Mouse (Mus musculus): Measurements from ENCODE around the gene Slc43a3. TPM values are rescaled to one million over a fixed set of nuclear protein-coding genes. Genes with fewer than 3 reads are reported as not detected.

Gene Slc43a3
- total RNA-seq, 2 experiments from 2014 or later = 22.4 to 43.2 TPM

- intact Hi-C loops (cut with DNase I; ENCODE audit: low total_unique reads) = no loop called here
- DNase-seq = no peak
Observed at GRCm38 (mm10) chr2:84933992-84934648, 2.3 kb upstream of the Slc43a3 start.

GRCm38 (mm10) chr2:84934649-84935007, 1.8 kb upstream of the Slc43a3 start:
- intact Hi-C loops (cut with DNase I; ENCODE audit: low total_unique reads) = no loop called here
- DNase-seq = no peak

GRCm38 (mm10) chr2:84935065-84935464, 1.3 kb upstream of the Slc43a3 start:
- no peak for DNase-seq
- intact Hi-C loops (cut with DNase I; ENCODE audit: low total_unique reads) = no loop called here

DNA sequence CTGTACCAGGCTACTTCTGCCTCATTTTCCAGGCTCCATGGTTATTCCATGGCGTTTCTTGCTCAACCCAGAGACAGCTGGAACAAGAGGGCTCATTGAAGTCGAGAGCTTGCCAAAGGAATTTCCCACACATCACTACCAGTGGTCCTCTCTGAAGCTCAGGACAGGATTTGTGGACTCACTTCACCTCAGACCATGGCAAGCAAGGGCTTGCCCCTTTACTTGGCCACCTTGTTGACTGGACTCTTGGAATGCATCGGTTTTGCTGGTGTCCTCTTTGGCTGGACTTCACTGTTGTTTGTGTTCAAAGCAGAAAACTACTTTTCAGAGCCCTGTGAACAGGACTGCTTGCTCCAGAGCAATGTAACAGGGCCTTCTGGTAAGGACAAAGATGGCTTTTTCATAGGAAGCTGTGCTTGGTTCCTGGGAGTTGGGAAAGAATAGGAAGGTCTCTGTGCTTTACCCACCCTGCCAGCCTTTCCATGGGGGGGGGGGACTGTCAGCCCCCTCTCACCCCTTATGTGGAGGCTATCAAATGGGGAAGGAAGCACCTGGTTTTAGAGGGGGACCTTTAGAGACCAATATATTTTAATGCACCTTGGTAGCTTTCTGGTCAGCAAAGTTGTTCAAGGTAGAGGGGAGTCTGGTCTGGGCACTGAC, 1.2 kb downstream of the Slc43a3 start:
- no peak for DNase-seq
- intact Hi-C loops (cut with DNase I; ENCODE audit: low total_unique reads) = no loop called here

- no peak for DNase-seq
- intact Hi-C loops (cut with DNase I; ENCODE audit: low total_unique reads) = no loop called here
Observed at GRCm38 (mm10) chr2:84938249-84938946, 2.0 kb downstream of the Slc43a3 start.

DNA sequence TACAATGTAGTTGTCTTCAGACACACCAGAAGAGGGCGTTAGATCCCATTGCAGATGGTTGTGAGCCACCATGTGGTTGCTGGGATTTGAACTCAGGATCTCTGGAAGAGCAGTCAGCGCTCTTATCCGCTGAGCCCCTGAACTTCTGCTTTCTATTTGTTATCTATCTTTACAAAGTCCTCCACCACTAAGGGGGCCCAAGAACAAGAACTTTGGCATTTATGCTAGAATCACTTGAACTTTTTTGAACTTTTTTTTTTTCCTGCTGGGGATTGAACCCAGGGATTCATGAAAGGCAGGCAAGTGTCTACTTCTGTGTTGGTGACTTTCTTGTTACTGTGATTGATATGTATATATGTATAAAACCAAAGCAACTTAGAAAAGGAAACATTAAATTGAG, 2.9 kb downstream of the Slc43a3 start:
- DNase-seq = no peak
- intact Hi-C loops (cut with DNase I; ENCODE audit: low total_unique reads) = no loop called here

- intact Hi-C loops (cut with DNase I; ENCODE audit: low total_unique reads) = no loop called here
- no peak for DNase-seq
Observed at GRCm38 (mm10) chr2:84939711-84940110, 3.3 kb downstream of the Slc43a3 start.

GRCm38 (mm10) chr2:84941332-84941731, 5.0 kb downstream of the Slc43a3 start:
- intact Hi-C loops (cut with DNase I; ENCODE audit: low total_unique reads) = no loop called here
- DNase-seq = no peak

GRCm38 (mm10) chr2:84941795-84942194, 5.4 kb downstream of the Slc43a3 start:
- no peak for DNase-seq
- intact Hi-C loops (cut with DNase I; ENCODE audit: low total_unique reads) = no loop called here

- intact Hi-C loops (cut with DNase I; ENCODE audit: low total_unique reads) = no loop called here
- DNase-seq = no peak
Observed at GRCm38 (mm10) chr2:84947154-84947771, 10.9 kb downstream of the Slc43a3 start.

DNA sequence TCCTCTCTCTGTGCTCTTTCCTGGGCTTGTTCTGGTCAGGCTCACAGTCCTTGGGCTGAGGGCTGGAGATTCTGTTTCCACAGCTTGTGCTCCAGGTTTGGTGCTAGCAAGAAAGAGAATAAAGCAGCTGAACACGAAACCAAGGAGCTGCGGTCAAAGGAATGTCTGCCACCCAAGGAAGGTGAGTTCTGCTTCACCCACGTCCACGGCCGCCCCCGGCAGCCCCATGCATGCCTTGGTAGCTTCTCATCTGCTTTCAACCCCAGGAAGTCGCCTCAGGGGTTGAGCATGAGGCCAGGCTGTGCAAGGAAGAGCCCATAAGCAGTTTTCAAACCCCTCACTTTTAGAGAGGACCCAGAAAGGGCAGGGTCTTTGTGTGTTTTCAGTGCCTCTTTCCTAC, 11.9 kb downstream of the Slc43a3 start:
- no peak for DNase-seq
- intact Hi-C loops (cut with DNase I; ENCODE audit: low total_unique reads) = no loop called here

DNA sequence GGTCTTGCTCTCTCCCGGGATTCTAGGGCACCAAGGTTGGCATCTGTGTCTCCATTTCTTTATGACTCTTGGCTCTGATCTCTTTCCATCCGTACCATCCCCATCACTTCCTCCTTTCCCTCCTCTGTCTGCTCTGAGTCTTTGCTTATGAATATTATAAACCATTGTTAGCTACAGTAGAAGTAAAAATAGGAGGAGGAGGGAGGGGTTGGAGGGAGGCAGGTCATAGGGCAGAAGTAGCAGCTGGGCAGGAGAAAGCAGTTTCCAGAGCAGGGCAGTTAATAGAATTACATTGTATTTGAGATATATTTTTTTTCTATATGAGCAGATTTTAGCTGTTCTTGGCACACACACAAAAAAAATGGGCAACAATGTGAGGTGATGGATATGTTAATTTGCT, 12.3 kb downstream of the Slc43a3 start:
- DNase-seq = no peak
- intact Hi-C loops (cut with DNase I; ENCODE audit: low total_unique reads) = no loop called here

DNA sequence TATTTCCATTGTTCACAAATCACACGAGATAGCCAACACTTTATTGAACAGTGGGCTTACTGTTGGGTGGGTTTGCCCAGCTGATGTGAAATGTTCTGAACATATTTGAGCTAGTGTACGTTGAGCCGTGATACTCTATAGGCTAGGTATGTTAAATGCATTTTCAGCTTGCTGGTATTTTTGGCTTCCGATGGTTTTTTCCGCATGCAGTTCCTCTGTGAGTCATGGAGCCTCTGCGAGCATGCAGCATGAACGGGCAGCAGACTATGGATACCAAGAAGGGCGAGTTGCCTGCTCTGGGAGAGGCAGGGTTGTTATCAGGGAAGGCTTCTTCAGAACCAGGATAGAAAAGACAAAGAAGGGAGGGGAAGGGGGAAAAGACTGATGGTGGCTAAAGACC, 14.6 kb downstream of the Slc43a3 start:
- no peak for DNase-seq
- intact Hi-C loops (cut with DNase I; ENCODE audit: low total_unique reads) = no loop called here

DNA sequence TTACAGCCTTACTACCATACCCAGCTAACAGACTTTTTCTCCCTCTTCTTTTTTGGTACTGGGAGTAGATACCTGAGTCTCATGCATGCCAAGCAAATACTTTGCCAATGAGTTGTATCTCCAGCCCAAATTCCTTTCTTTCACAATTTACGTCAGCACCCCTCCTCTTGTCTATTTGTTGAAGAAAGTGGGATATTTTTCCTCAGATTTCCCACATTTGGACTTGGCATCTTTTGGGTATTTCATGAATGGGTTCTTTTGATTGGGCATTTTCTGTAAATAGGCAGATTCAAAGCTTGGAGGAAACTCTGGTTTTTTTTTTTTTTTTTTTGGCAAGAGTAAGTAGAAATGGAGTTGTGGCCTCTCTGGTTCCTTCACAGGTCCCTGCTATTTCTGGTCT, 15.9 kb downstream of the Slc43a3 start:
- intact Hi-C loops (cut with DNase I; ENCODE audit: low total_unique reads) = no loop called here

GRCm38 (mm10) chr2:84952693-84953092, 16.3 kb downstream of the Slc43a3 start:
- intact Hi-C loops (cut with DNase I; ENCODE audit: low total_unique reads) = no loop called here
- no peak for DNase-seq

More for the DNA sequence above, 15.9 kb downstream of the Slc43a3 start:
- no peak for DNase-seq

DNA sequence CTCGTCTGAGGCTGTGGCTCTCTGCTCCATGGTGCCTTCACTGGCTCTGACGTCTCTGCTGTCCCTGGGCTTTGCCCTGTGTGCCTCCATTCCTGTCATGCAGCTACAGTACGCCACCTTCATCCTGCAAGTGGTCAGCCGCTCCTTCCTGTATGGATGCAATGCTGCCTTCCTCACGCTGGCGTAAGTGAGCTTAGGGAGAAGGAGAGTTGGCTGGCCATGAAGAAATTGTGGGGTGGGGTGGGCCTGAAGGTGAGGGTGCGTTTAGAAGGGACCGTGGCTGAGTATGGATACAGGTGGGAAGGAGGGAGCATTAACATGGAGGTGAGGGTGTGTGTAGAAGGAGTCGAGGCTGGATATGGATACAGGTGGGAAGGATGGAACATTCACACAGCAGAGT, 19.1 kb downstream of the Slc43a3 start:
- no peak for DNase-seq
- intact Hi-C loops (cut with DNase I; ENCODE audit: low total_unique reads) = loop anchor here (5.0 kb wide), 1 partner anchor 52 kb away; no protein-coding TSS in a partner anchor

DNA sequence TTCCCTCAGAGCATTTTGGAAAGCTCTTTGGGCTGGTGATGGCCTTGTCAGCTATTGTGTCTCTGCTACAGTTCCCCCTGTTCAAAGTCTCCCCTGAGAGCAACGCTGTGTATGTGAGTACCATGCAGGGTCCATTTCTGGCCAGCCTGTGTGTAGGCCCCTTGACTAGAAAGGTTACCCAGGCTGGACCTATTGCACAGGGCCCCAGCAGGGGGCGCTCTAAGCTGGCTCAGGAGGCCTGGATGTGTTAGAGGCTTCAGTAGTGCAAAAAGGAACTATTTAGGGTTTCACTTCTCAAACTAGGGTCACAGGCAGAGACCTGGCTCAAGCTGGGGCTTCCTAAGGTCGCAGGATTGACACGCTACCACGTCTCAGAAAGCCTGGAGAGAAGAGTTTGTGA, 19.9 kb downstream of the Slc43a3 start:
- intact Hi-C loops (cut with DNase I; ENCODE audit: low total_unique reads) = loop anchor here (5.0 kb wide), 1 partner anchor 51 kb away; no protein-coding TSS in a partner anchor
- peak; percentile 51 for DNase-seq

DNA sequence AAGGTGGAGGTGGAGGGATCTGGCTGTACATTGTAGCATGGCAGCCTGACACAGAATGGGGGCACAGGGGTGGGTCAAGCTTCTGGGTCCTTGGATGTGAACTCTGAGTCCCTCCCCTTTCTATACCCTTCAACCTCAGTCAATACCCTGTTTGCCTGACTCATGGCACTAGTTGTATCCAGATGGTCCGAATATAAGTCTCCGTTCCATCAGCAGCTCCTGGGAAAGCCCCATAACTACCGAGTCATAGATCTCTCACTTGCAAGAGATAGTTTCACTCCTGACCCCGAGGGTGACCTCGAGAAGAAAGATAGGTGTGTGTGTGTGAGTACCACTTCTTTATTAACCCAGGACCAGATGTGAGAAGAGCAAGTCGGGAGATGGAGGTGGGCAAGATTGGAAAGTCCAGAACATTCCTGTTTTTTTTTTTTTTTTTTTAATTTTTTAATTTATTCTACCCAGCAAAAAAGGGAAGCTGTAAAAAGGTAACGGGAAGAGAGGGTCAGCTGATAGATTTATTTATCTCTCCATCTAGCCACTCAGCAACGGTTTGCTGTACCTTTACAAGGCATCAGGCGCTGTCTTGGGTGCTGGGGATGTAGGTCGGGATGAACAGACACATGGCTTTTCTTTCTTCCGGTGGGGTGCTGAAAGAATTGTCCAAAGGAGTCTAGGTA, 22.3 kb downstream of the Slc43a3 start:
- intact Hi-C loops (cut with DNase I; ENCODE audit: low total_unique reads) = loop anchor here (5.0 kb wide), 1 partner anchor 49 kb away; no protein-coding TSS in a partner anchor
- no peak for DNase-seq

GRCm38 (mm10) chr2:84961300-84961699, 24.9 kb downstream of the Slc43a3 start:
- intact Hi-C loops (cut with DNase I; ENCODE audit: low total_unique reads) = no loop called here
- DNase-seq = peak; percentile 69

DNA sequence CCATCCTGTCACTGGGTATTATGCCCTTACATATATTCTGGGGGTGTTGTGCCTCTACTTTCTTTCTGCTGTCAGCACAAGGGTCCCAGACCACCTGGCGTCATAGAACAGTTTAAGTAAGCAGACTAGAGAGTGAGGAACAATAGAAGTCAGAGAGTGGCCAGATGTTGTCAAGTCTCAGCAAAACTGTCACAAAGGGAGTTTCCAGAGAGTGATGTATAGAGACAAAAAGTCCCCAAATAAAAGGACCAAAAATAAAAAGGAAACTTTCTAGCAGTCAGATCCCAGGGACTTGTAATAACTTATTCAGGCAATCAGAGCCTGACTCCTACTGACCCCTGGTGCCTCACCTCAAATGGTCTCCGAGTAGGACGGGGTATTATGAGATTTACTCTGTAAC, 25.5 kb downstream of the Slc43a3 start:
- no peak for DNase-seq
- intact Hi-C loops (cut with DNase I; ENCODE audit: low total_unique reads) = no loop called here

Data from gastrocnemius, postnatal 14 days (tissue).